Mouse (Mus musculus): ENCODE data around the gene Atpif1.

GRCm38 (mm10) chr4:132506250-132506649 lies 27.2 kb downstream of the Atpif1 start:
- no peak for TF ChIP-seq MXI1 (IDR thresholded peaks at IDR 0.05; ENCODE audit: low read depth, low read length)
- no peak for TF ChIP-seq KAT2A (IDR thresholded peaks at IDR 0.05; ENCODE audit: insufficient replicate concordance, low read length)
- no peak for TF ChIP-seq POLR2A (IDR thresholded peaks at IDR 0.05; ENCODE audit: low read depth, low read length)
- TF ChIP-seq MEF2A (IDR thresholded peaks at IDR 0.05; ENCODE audit: borderline replicate concordance, low read depth, low read length) = no peak
- TF ChIP-seq EP300 (IDR thresholded peaks at IDR 0.05; ENCODE audit: low read length) = no peak
- TF ChIP-seq CTCF (conservative IDR thresholded peaks at IDR 0.05 in 1 of 2, IDR thresholded peaks at IDR 0.05 in 1 of 2; ENCODE audit: low read depth in 2 of 2, low read length in 2 of 2) = no peak
- TF ChIP-seq RAD21 (IDR thresholded peaks at IDR 0.05; ENCODE audit: low read depth, low read length) = no peak
- TF ChIP-seq BHLHE40 (IDR thresholded peaks at IDR 0.05; ENCODE audit: low read depth, low read length) = no peak
- no peak for TF ChIP-seq TCF12 (IDR thresholded peaks at IDR 0.05; ENCODE audit: low read depth, low read length)
- TF ChIP-seq USF1 (IDR thresholded peaks at IDR 0.05; ENCODE audit: low read depth, low read length) = no peak
- no peak for TF ChIP-seq RCOR1 (conservative IDR thresholded peaks at IDR 0.05; ENCODE audit: low read depth, low read length)
- no peak for TF ChIP-seq TBP (conservative IDR thresholded peaks at IDR 0.05; ENCODE audit: low read depth, low read length)

Measured in CH12.LX (cell line).